Mouse (Mus musculus) lung, adult 18-20 months (tissue): ENCODE data around the gene Fgf15.
A peak's percentile ranks its signal among the peaks of the same experiment; 100 is the strongest.
"Not testable (repeated sequence)": the region's sequence is repeated elsewhere in the genome, so short reads cannot be mapped to it uniquely, and the experiment has no call there.

Source experiments
- DNase-seq, 2 experiments: peaks; one replicate each; pipeline ENCODE4 v3.0.0; 2022; ENCODE audit warnings: mixed read lengths in 2 of 2

The Fgf15 gene

GRCm38 (mm10) chr7:144896294-144897218 lies at the start of gene Fgf15:
Gene Fgf15, plus strand, starts transcription at chr7:144896531.
- DNase-seq, result no peak

- no peak for DNase-seq
These were observed 49.3 kb upstream of the Fgf15 start, which contains the start of gene Fgf4 for GRCm38 (mm10) chr7:144847067-144847466. Gene Fgf4, plus strand, starts transcription at chr7:144847367.

- no peak for DNase-seq
These were observed 45.0 kb upstream of the Fgf15 start for GRCm38 (mm10) chr7:144851321-144851720.

GRCm38 (mm10) chr7:144854966-144855365 lies 41.4 kb upstream of the Fgf15 start:
- DNase-seq, result no peak

- DNase-seq, result no peak
These were observed 39.2 kb upstream of the Fgf15 start for GRCm38 (mm10) chr7:144857158-144857557.

- DNase-seq, result no peak
These were observed 38.4 kb upstream of the Fgf15 start for GRCm38 (mm10) chr7:144857826-144858342.

- no peak for DNase-seq
These were observed 37.6 kb upstream of the Fgf15 start for GRCm38 (mm10) chr7:144858702-144859101.

- DNase-seq, result peak in 1 of 2 experiments; percentile 1
These were observed 35.1 kb upstream of the Fgf15 start for GRCm38 (mm10) chr7:144861056-144861768.

- DNase-seq, result no peak
These were observed 34.6 kb upstream of the Fgf15 start for GRCm38 (mm10) chr7:144861769-144862070.

- DNase-seq, result no peak
These were observed 34.2 kb upstream of the Fgf15 start for GRCm38 (mm10) chr7:144862126-144862525.

- DNase-seq, result no peak
These were observed 33.6 kb upstream of the Fgf15 start for GRCm38 (mm10) chr7:144862712-144863111.

GRCm38 (mm10) chr7:144863196-144863595 lies 33.1 kb upstream of the Fgf15 start:
- DNase-seq, result no peak

- DNase-seq, result no peak
These were observed 32.1 kb upstream of the Fgf15 start for GRCm38 (mm10) chr7:144864160-144864670.

GRCm38 (mm10) chr7:144867161-144867560 lies 29.2 kb upstream of the Fgf15 start:
- DNase-seq, result no peak

GRCm38 (mm10) chr7:144867602-144868001 lies 28.7 kb upstream of the Fgf15 start:
- DNase-seq, result no peak

GRCm38 (mm10) chr7:144872420-144872819 lies 23.9 kb upstream of the Fgf15 start:
- DNase-seq, result no peak

GRCm38 (mm10) chr7:144873160-144873559 lies 23.2 kb upstream of the Fgf15 start:
- no peak for DNase-seq

- no peak for DNase-seq
These were observed 22.1 kb upstream of the Fgf15 start for GRCm38 (mm10) chr7:144874226-144874625.

- no peak for DNase-seq
These were observed 17.9 kb upstream of the Fgf15 start for GRCm38 (mm10) chr7:144878401-144878800.

- DNase-seq, result no peak
These were observed 13.2 kb upstream of the Fgf15 start for GRCm38 (mm10) chr7:144883106-144883505.

GRCm38 (mm10) chr7:144887672-144888071 lies 8.7 kb upstream of the Fgf15 start:
- no peak for DNase-seq

- DNase-seq, result peak in 1 of 2 experiments; percentile 23
These were observed 7.6 kb upstream of the Fgf15 start for GRCm38 (mm10) chr7:144888564-144889299.

GRCm38 (mm10) chr7:144890661-144891060 lies 5.7 kb upstream of the Fgf15 start:
- DNase-seq, result not testable (repeated sequence)
